Mouse (Mus musculus) fibroblast of lung, adult 2 months (primary cell): ENCODE data around the gene Siva1.

ENCODE experiments used
- DNase-seq: peaks from one replicate; pipeline ENCODE4 v3.0.0-alpha.2; 2011; ENCODE audit warnings: low read depth

Siva1 gene

GRCm38 (mm10) chr12:112623742-112624141 is 20.7 kb upstream of the Siva1 start:
- DNase-seq, result no peak

- DNase-seq, result no peak
Observed at GRCm38 (mm10) chr12:112625700-112626099, 18.8 kb upstream of the Siva1 start.

- no peak for DNase-seq
Observed at GRCm38 (mm10) chr12:112626455-112626854, 18.0 kb upstream of the Siva1 start.

GRCm38 (mm10) chr12:112627097-112627881 is 17.2 kb upstream of the Siva1 start:
- DNase-seq, result peak; percentile 54

DNA sequence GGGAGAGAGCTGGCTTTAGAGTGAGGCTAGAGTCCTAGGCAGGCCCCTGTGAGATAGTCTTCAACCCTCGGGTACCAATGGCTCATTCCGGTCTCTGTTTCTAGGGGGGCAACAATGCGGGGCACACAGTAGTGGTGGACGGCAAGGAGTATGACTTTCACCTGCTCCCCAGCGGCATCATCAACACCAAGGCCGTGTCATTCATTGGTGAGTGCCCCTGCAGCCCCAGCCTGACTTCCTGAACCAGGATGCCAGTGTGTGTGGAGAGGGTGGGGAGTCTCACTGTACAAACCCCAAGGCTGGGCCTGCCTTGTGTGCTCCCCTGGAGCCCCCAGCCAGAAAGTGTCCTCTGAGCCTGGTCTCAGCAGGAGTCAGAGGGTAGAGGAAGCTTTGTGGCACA is 16.3 kb upstream of the Siva1 start:
- DNase-seq, result no peak

DNA sequence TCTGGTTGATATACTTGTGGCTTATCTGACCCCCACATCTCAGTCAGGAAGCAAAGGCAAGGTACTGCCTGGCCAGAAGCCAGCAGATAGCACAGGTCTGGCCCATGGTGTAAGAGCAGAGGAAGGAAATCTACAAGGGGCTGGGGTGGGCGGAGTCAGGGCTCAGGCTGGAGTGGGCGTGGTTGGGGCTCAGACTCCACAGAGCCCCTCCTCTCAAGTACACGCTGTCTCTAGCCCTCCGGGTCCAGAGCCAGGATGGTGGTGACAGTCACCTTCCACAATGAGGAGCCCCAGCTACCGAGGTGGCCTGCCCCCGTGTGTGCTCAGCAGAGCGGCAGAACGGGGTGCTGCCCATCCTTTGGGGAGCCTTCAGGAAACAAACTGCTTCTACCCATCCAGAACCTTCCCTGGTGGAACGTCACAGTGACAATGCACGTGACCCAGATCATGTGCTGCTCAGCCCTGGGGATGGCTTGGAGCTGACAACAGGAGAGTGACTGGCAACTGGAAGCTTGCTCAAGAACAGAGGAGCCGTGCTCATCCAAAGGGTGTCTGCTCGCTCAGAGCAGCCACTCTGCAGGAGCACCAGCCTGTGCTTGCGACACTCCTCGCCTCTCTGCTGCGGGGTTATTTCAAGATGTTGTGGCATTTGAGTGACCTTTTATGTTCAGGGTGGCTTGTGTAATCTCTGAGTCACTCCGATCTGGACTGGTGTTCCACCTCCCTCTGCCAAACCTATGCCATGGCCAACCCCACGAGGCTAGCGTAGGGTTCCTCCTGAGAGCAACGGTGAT is 15.4 kb upstream of the Siva1 start:
- DNase-seq, result peak; percentile 84

DNA sequence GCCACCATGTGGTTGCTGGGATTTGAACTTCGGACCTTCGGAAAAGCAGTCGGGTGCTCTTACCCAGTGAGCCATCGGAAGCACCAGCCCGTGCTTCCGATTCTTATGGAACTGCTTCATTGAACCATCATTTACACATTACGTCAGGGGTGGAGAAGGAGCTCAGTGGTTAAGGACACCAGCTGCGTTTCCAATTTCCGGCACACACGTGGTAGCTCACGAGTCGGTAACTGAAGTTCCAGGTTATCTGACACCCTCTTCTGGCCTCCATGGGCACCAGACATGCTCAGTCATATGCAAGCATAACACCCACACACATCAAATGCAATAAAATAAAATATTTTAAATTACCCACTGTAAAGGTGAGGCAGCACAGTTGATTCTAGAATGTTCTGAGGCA is 14.4 kb upstream of the Siva1 start:
- no peak for DNase-seq

- DNase-seq, result no peak
Observed at GRCm38 (mm10) chr12:112630796-112631195, 13.7 kb upstream of the Siva1 start.

GRCm38 (mm10) chr12:112631472-112631871 is 13.0 kb upstream of the Siva1 start:
- no peak for DNase-seq

- DNase-seq, result no peak
Observed at GRCm38 (mm10) chr12:112632084-112632777, 12.2 kb upstream of the Siva1 start.

- no peak for DNase-seq
Observed at GRCm38 (mm10) chr12:112632907-112633306, 11.6 kb upstream of the Siva1 start.

DNA sequence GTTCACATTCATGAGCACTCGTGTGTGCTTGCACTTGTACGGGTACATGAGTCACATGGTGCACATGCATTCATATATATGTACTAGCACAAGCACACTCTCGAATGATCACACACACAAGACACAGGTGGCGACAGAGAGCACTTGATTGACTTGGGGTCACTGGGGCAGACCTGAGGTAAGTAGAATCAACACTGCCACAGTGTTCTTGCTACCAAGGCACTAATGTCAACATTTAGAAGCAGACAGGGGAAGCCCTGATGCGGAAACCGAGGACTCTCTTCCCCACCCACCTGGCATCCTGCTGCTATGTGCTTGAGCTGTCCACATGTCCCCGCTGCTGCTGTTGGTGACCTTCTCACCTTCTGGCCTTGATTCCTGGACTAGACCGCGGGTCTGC is 10.8 kb upstream of the Siva1 start:
- no peak for DNase-seq

- DNase-seq, result no peak
Observed at GRCm38 (mm10) chr12:112639526-112639925, 5.0 kb upstream of the Siva1 start.

DNA sequence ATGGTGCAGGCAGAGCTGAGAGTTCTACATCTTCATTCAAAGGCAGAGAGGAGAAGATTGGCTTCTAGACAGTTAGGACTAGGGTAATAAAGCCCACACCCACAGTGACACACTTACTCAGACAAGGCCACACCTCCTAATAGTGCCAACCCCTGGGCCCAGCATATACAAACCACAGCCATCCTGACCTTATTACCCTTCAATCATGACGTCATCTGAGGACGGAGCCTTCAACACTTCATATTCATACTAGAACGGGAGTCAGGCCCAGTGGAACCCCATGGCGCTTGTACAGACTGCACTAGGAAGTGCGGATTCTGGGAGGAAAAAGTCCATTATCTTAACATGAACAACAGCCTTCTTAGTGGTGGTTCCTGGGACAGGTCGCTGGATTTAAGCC is 1.4 kb upstream of the Siva1 start:
- DNase-seq, result no peak

GRCm38 (mm10) chr12:112644855-112645506 is 502 bp downstream of the Siva1 start:
- DNase-seq, result no peak

DNA sequence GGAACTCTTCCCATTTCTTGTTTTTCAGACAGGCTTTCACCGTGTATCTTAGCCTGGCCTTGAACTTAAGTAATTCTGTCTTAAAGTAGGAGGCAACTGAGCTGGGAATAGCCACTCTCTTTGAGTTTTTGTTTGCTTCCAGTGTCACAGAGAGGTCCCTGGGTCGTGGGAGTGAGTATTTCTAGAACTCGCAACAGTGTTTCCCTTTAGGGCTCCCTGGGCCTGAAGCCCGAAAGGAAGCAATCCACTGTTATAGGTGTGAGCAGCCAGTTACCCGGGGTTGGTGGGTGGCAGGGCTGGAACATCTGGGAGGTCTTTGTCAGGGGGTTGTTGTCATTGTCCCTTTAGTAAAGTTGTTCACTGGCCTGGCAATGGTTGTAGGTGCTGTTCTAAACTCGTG is 1.7 kb downstream of the Siva1 start:
- no peak for DNase-seq

DNA sequence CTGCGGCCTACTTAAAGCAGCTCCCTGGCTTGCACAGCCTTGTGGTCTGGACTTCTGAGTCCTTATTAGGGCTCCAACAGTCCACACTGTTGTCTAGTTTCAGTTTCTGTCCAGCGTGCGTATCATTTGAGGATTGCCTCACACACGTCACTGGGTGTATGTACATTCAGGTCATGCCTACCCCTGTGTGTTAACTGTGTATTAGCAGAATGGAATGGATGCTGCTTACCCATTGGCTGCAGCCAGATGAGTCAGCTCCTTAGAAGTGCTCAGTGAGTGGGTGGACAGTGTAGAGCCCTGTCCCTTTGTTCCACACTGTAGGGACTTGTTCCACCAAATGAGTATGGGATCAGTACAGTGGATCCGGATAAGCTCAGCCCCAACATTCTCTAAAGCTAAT is 3.6 kb downstream of the Siva1 start:
- no peak for DNase-seq

DNA sequence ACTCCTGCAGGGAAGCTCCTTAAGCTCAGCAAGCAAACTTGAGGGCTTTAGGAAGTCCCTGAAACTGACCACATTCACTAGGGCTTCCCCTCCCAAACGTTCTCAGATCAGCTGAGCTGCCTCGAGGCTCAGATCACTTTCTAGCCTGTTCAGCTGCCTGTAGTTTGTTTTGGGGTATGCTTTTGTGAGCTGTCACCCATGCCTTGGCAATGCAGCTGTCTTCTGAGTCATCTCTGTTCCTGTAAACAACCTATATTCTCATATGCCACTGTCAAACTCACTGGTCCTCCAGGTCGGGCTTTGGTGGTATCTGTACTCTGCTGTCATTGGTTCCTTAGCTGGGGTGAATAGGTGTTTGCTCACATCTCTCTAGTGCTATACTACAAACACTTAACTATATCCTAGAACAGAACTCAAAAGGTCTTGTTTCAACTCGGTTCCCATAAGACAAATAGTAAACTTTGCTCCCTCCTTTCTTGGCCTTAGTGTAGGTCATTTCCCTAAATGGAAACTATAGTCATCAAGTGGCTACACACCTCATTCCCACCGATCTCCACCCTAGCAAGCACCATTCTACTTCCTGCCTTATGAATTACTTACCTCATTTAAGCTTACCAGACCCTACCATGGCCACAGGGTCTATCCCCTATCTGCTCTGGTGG is 7.4 kb downstream of the Siva1 start:
- DNase-seq, result no peak

GRCm38 (mm10) chr12:112653157-112653824 is 8.8 kb downstream of the Siva1 start:
- no peak for DNase-seq

- no peak for DNase-seq
Observed at GRCm38 (mm10) chr12:112654076-112654475, 9.6 kb downstream of the Siva1 start.

GRCm38 (mm10) chr12:112658619-112659018 is 14.1 kb downstream of the Siva1 start:
- no peak for DNase-seq
